Mouse (Mus musculus) heart, postnatal 0 days (tissue): ENCODE measurements around the gene Trim44.

Source experiments
- CTCF ChIP-seq: IDR thresholded peaks from 2 replicates; pipeline ENCODE4 v1.5.1; 2016; ENCODE audit warnings: antibody characterized with exemption, control low read depth, low read depth
- EP300 ChIP-seq: IDR thresholded peaks from 2 replicates; pipeline ENCODE4 v1.6.1; 2016; ENCODE audit warnings: antibody characterized with exemption, low read depth

DNA sequence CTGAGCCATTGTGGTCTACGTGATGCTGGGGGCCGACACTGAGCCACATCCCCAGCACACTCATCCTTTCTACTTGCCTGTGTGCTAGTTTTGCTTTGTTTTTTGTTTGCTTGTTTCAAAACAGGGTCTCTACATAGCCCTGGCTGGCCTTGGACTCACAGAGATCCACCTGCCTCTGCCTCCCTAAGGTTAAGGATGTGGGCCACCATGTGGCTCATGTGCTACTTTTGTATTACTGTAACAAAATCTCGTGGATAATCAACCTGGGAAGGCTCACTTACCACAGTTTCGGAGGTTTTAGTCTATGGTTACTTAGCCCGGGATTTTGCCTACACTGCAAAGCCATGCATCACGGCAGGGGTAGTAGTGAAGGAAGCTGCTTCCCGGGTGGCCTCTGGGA, 125.5 kb downstream of the Trim44 start:
- TF ChIP-seq CTCF: no peak
- TF ChIP-seq EP300: no peak
